Mouse (Mus musculus): ENCODE measurements around the gene Mum1l1. TPM values are rescaled to one million over a fixed set of nuclear protein-coding genes. Genes with fewer than 3 reads are reported as not detected.
"Not testable (repeated sequence)": the region's sequence is repeated elsewhere in the genome, so short reads cannot be mapped to it uniquely, and the experiment has no call there.

Gene Mum1l1
- 1 to 10 TPM; 3.5 to 7.5 (median 6.1) TPM for total RNA-seq (2022)

GRCm38 (mm10) chrX:139209829-139210225 is at the start of gene Mum1l1:
Gene Mum1l1, plus strand, starts transcription at chrX:139210042.
- DNase-seq (ENCODE audit: low spot score in 2 of 2), result peak in 1 of 2 experiments; percentile 19

GRCm38 (mm10) chrX:139178928-139179327 is 30.9 kb upstream of the Mum1l1 start, which contains the start of gene 4933428M09Rik:
Gene 4933428M09Rik, plus strand, starts transcription at chrX:139179228.
- DNase-seq (ENCODE audit: low spot score in 2 of 2), result no peak

- not testable (repeated sequence) for DNase-seq (ENCODE audit: low spot score in 2 of 2)
Observed at GRCm38 (mm10) chrX:139191506-139191905, 18.3 kb upstream of the Mum1l1 start.

GRCm38 (mm10) chrX:139194572-139195279 is 15.1 kb upstream of the Mum1l1 start:
- no peak for DNase-seq (ENCODE audit: low spot score in 2 of 2)

- not testable (repeated sequence) for DNase-seq (ENCODE audit: low spot score in 2 of 2)
Observed at GRCm38 (mm10) chrX:139209191-139209828, 532 bp upstream of the Mum1l1 start.

GRCm38 (mm10) chrX:139214765-139215164 is 4.9 kb downstream of the Mum1l1 start:
- no peak for DNase-seq (ENCODE audit: low spot score in 2 of 2)

- DNase-seq (ENCODE audit: low spot score in 2 of 2), result no peak
Observed at GRCm38 (mm10) chrX:139216409-139216808, 6.6 kb downstream of the Mum1l1 start.

- DNase-seq (ENCODE audit: low spot score in 2 of 2), result peak; percentile 20 to 24
Observed at GRCm38 (mm10) chrX:139216991-139217593, 7.2 kb downstream of the Mum1l1 start.

GRCm38 (mm10) chrX:139217776-139218175 is 7.9 kb downstream of the Mum1l1 start:
- DNase-seq (ENCODE audit: low spot score in 2 of 2), result no peak

- DNase-seq (ENCODE audit: low spot score in 2 of 2), result peak; percentile 5 to 41
Observed at GRCm38 (mm10) chrX:139219017-139219416, 9.2 kb downstream of the Mum1l1 start.

- DNase-seq (ENCODE audit: low spot score in 2 of 2), result no peak
Observed at GRCm38 (mm10) chrX:139220830-139221229, 11.0 kb downstream of the Mum1l1 start.

- no peak for DNase-seq (ENCODE audit: low spot score in 2 of 2)
Observed at GRCm38 (mm10) chrX:139221893-139222292, 12.1 kb downstream of the Mum1l1 start.

GRCm38 (mm10) chrX:139231143-139231542 is 21.3 kb downstream of the Mum1l1 start:
- DNase-seq (ENCODE audit: low spot score in 2 of 2), result peak; percentile 5 to 6

GRCm38 (mm10) chrX:139247294-139247693 is 37.5 kb downstream of the Mum1l1 start:
- no peak for DNase-seq (ENCODE audit: low spot score in 2 of 2)

- no peak for DNase-seq (ENCODE audit: low spot score in 2 of 2)
Observed at GRCm38 (mm10) chrX:139257072-139257471, 47.2 kb downstream of the Mum1l1 start.

GRCm38 (mm10) chrX:139281966-139282365 is 72.1 kb downstream of the Mum1l1 start:
- DNase-seq (ENCODE audit: low spot score in 2 of 2), result no peak

Other genes with a start within 250 kb of the Mum1l1 start
- not detected for gene Serpina7, start 124.8 kb upstream of the Mum1l1 start, total RNA-seq (2022)
- not detected for gene 4930513O06Rik, start 123.8 kb upstream of the Mum1l1 start, total RNA-seq (2022)
- gene 4933428M09Rik, start 30.8 kb upstream of the Mum1l1 start, total RNA-seq (2022), result not detected
- not detected for gene Trap1a, start 123.6 kb downstream of the Mum1l1 start, total RNA-seq (2022)